Mouse (Mus musculus) cerebellum, postnatal 36 days (tissue): ENCODE data around the gene Hspb11.

Experiments
- DNase-seq, 2 experiments: peaks; one replicate each; pipeline ENCODE4 v3.0.0; 2021 to 2022; ENCODE audit warnings: mixed read lengths in 2 of 2

Hspb11 gene

GRCm38 (mm10) chr4:107252522-107252921 lies 871 bp upstream of the Hspb11 start:
- DNase-seq = no peak

- DNase-seq = peak in 1 of 2 experiments; percentile 27
These were observed 1.0 kb downstream of the Hspb11 start for GRCm38 (mm10) chr4:107254414-107254813.

DNA sequence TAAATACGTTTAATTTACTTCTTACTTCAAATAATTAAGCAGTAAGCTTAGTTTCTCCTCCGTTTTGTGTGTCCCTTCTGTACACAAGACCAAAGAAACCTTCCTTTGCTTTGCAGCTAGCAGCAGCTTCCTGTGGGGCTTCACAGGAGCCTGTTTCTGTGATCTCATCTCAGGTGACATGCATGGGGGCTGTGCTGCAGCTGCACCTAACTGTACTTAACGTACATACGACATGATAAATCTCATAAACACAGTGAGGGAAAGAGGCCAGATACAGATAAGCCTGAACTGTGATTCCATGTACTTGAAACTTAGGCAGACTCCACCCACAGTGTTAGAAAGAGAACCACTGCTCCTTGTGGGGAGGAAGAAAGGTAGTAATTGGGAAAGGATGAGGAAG lies 6.6 kb downstream of the Hspb11 start:
- DNase-seq = no peak

- DNase-seq = no peak
These were observed 20.3 kb downstream of the Hspb11 start for GRCm38 (mm10) chr4:107273683-107274082.

DNA sequence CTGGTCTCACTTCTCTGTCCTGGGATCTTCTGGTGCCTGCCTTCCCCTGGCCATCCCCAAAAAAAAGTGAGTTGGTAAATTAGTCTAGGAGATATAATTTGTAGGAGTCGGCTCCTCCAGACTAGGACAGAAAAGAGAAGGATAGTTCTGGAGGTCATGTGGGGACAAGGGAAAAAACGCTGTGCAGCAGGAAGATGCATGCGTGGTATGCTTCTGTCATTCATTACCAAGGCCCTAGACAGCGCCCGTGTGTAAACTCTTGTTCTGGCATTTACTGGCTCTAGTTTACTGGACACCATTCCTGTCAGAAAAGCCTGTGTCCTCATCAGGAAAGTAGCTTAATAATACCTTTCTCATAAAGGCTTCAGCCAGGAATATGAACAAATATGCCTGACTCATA lies 21.1 kb downstream of the Hspb11 start:
- no peak for DNase-seq

GRCm38 (mm10) chr4:107278188-107278707 lies 24.9 kb downstream of the Hspb11 start:
- DNase-seq = no peak

DNA sequence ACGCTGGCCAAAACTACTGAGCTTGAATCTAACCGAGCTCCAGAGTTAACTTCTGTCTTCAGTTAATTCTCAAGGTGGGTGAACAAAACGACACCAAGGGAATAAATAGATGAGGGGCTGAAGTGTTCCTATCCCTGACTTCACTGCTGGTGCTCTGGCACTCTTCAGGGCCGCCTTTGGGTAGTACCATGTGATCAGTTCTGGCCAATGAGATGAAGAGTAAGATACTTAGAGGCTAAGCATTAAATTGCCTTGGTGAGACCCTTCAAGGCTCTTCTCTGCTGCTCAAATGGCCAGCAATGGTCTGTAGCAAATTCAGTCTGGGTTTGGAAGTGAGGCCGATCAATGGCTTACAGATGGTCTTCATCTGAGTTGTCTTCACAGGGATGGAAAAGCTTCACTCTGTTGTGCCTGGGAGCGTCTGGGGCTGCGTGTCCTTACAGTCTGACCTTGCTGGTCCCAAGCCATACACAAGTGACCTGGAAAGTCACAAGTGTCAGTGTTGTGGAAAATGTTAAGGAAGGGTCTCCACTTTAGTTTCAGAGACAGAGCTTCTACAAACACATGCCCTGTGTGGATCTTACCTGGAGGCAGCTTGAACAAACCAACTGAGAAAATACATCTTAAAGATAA lies 27.6 kb downstream of the Hspb11 start:
- DNase-seq = no peak

DNA sequence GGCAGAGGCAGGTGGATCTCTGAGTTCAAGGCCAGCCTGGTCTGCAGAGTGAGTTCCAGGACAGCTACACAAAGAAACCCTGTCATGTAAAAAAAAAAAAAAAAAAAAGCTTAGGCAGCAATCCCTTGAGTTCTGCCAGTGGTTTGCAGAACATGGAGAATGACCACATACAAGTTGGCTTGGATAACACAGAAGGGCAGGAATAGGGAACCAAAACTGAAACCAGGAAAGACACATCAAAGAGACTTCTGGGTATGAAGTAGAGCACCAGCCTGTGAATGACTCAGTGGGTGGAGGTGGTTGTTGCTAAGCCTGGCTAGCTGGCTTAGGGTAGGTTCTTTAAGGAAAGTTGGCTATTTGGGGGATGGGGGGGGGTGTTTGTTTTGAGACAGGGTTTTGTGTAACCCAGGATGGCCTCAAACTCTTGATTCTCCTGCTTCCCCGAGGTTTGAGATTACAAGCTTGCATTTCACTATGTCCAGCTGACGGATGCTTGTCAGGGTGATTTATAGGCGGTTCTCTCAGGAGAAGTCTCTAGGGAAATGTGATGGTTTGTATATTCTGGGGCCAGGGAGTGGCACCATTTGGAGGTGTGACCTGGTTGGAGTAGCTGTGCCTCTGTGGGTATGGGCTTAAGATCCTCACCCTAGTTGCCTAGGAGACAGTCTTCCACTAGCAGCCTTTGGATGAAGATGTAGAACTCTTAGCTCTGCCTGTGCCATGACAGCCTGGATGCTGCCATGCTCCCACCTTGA lies 32.2 kb downstream of the Hspb11 start:
- DNase-seq = no peak

GRCm38 (mm10) chr4:107286386-107286785 lies 33.0 kb downstream of the Hspb11 start:
- DNase-seq = no peak

DNA sequence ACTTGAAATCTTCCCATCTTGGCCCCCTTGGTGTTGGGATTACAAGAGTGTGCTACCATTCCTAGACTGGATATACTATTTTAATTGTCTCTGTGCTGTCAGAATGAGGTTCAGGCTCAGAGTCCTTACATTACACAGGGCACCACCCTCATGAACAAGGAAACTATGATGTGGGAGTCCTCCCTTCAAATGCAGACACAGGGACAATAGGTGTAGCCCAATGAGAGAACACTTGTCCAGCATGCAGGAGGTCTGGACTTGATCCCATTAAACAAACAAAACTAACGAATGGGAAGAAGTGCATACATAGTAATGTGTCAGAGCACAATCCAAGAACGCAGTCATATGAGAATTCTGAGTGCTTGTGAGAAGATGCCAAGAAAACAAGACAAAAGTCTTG lies 34.1 kb downstream of the Hspb11 start:
- DNase-seq = no peak

- no peak for DNase-seq
These were observed 38.3 kb downstream of the Hspb11 start for GRCm38 (mm10) chr4:107291611-107292272.

DNA sequence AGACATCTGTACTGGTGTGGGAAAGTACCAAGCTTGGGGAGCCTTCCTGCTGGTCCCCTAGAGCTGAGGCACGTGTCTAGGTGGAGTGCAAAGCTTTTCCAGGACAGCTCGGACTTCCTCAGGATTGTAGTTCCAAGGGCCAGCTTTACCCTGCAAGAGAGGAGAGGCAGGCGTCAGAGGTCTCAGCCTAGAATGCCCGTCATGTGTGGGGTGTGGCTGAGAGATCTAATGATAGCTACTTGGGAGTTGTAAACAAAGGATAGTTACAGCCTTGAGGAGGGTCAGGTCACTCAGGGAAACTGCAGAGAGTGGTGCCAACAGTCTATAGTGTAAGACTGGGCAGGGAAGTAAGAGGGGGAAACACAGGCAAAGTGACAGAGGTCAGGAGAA lies 38.9 kb downstream of the Hspb11 start:
- no peak for DNase-seq

DNA sequence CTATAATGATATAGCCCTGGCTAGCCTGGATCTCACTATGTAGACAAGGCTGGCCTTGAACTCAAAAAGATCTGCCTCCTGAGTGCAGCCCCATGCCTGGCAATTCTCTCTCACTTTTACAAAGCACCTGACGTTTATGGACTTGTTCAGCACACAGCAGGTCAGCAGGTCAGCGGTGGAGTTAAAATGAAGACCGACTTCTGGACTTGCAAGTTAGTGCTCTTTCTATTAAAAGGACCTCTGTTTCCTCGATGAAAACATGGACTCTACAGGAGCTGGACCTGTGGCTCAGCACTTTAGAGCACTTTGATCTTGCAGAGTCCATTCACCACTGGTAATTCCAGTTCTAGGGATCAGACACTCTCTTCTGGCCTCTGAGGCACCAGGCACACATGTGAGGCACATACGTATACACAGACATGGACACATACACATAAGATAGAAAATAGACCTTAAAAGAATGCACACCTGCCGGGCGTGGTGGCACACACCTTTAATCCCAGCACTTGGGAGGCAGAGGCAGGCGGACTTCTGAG lies 44.7 kb downstream of the Hspb11 start:
- DNase-seq = no peak

DNA sequence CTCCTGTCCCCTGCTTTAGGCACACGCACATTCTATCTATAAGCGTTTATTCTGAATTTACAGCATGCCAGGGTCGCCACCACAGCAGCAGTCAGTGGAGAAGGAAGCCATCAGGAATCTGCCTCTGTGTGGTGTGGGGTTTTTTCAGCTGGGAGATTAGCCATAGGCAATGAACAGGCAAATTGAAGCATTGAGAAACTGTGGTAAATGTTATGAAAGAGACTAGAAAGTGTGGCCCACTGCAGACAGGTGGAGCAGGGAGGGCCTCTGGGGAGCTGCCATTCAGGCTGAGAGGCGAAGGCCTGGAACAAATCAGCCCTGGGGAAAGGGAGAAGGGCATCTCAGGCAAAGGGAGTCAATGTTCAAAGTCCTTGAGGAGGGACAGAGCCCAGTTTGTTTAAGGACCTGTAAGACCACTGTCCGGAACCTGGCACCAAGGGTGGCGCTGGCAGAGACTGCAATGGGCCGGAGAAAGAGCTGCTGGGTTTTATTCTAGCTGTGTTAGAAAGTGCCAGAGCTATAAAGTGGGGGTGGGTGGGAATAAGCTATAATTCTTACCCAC lies 46.5 kb downstream of the Hspb11 start:
- DNase-seq = no peak

- no peak for DNase-seq
These were observed 47.0 kb downstream of the Hspb11 start for GRCm38 (mm10) chr4:107300371-107300770.

- no peak for DNase-seq
These were observed 47.6 kb downstream of the Hspb11 start for GRCm38 (mm10) chr4:107300902-107301555.

DNA sequence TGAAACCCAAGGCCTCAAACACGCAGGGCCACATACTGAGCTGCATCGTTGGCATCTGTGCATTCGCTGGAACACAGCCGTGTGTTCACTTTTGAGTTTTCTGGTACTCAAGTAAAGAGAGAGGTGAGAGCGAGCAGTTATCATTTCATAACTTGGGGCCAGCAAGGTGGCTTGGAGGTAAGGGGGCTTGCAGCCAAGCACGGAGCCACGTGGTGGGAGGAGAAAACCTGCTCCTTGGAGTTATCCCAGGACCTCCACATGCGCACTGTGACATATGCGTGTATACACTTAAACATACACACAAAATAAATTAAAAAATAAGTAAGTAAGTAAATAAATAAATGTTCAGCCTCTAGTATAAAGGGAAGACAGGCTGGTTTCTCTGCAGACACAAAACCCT lies 48.8 kb downstream of the Hspb11 start:
- peak in 1 of 2 experiments; percentile 18 for DNase-seq

- DNase-seq = no peak
These were observed 49.4 kb downstream of the Hspb11 start for GRCm38 (mm10) chr4:107302832-107303231.

- DNase-seq = no peak
These were observed 50.1 kb downstream of the Hspb11 start for GRCm38 (mm10) chr4:107303531-107303930.

DNA sequence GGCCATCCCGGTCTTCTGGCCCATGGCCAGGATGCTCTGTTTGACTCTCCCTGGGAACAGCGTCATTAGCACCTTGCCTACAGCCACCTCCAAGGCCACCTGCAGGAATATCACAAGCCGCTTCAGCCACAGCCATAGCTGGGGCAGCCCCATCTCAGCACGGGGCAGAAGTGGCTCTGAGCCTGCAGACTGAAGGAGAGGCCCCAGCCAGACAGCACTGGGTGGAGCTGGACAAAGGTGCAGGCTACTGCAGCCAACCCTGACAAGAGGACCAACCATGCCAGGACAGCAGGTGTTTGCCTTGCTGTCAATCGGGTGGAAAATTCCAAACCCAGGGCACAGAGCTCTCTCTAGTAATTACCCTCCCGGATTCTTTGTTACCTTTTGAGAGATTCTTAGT lies 53.6 kb downstream of the Hspb11 start, which contains the start of gene Dio1:
Gene Dio1, minus strand, starts transcription at position 204 of the 400 bp plus-strand sequence.
- DNase-seq = peak; percentile 72 to 74

GRCm38 (mm10) chr4:107313690-107314478 lies 60.5 kb downstream of the Hspb11 start, which contains the start of gene Yipf1:
Gene Yipf1 (plus strand): TSS chr4:107314363.
- DNase-seq = peak; percentile 88 to 90

- no peak for DNase-seq
These were observed 61.0 kb downstream of the Hspb11 start for GRCm38 (mm10) chr4:107314479-107314805.
